Mouse (Mus musculus) right cerebral cortex, postnatal 10 days (tissue): ENCODE data around the gene Kat6b.
A peak's percentile ranks its signal among the peaks of the same experiment; 100 is the strongest.
"Not testable (repeated sequence)": the region's sequence is repeated elsewhere in the genome, so short reads cannot be mapped to it uniquely, and the experiment has no call there.

Experiments
- DNase-seq, 2 experiments: peaks; one replicate each; pipeline ENCODE4 v3.0.0; 2021; ENCODE audit warnings: low spot score in 2 of 2

Kat6b gene

GRCm38 (mm10) chr14:21481231-21481630, at the start of gene Kat6b:
TSS of gene Kat6b (plus strand) at chr14:21481434.
- DNase-seq = no peak

GRCm38 (mm10) chr14:21433415-21433814, 47.8 kb upstream of the Kat6b start:
- no peak for DNase-seq

- no peak for DNase-seq
Observed at GRCm38 (mm10) chr14:21433995-21434394, 47.2 kb upstream of the Kat6b start.

- DNase-seq = no peak
Observed at GRCm38 (mm10) chr14:21434686-21435085, 46.5 kb upstream of the Kat6b start.

- peak; percentile 32 to 33 for DNase-seq
Observed at GRCm38 (mm10) chr14:21439785-21440184, 41.4 kb upstream of the Kat6b start.

GRCm38 (mm10) chr14:21440526-21440925, 40.7 kb upstream of the Kat6b start:
- no peak for DNase-seq

GRCm38 (mm10) chr14:21441772-21442533, 39.3 kb upstream of the Kat6b start:
- no peak for DNase-seq

- DNase-seq = no peak
Observed at GRCm38 (mm10) chr14:21452581-21452980, 28.7 kb upstream of the Kat6b start.

- no peak for DNase-seq
Observed at GRCm38 (mm10) chr14:21453896-21454295, 27.3 kb upstream of the Kat6b start.

GRCm38 (mm10) chr14:21455654-21456350, 25.4 kb upstream of the Kat6b start:
- DNase-seq = no peak

GRCm38 (mm10) chr14:21456526-21456925, 24.7 kb upstream of the Kat6b start:
- no peak for DNase-seq

- no peak for DNase-seq
Observed at GRCm38 (mm10) chr14:21457876-21458275, 23.4 kb upstream of the Kat6b start.

GRCm38 (mm10) chr14:21458696-21459095, 22.5 kb upstream of the Kat6b start:
- DNase-seq = no peak

- DNase-seq = no peak
Observed at GRCm38 (mm10) chr14:21459163-21459562, 22.1 kb upstream of the Kat6b start.

GRCm38 (mm10) chr14:21462398-21462797, 18.8 kb upstream of the Kat6b start:
- no peak for DNase-seq

- DNase-seq = no peak
Observed at GRCm38 (mm10) chr14:21463117-21463712, 18.0 kb upstream of the Kat6b start.

- no peak for DNase-seq
Observed at GRCm38 (mm10) chr14:21470386-21470785, 10.8 kb upstream of the Kat6b start.

GRCm38 (mm10) chr14:21471975-21472374, 9.3 kb upstream of the Kat6b start:
- DNase-seq = no peak

GRCm38 (mm10) chr14:21474593-21475132, 6.6 kb upstream of the Kat6b start:
- DNase-seq = not testable (repeated sequence)

GRCm38 (mm10) chr14:21477181-21477580, 4.1 kb upstream of the Kat6b start:
- no peak for DNase-seq

GRCm38 (mm10) chr14:21479566-21479965, 1.7 kb upstream of the Kat6b start:
- DNase-seq = no peak

GRCm38 (mm10) chr14:21480191-21480590, 1.0 kb upstream of the Kat6b start:
- no peak for DNase-seq

- DNase-seq = no peak
Observed at GRCm38 (mm10) chr14:21484199-21484598, 3.0 kb downstream of the Kat6b start.
